Mouse (Mus musculus) embryonic stem cell, embryonic (primary cell): ENCODE results near the gene Magt1.

Source experiments
- CTCF ChIA-PET, 4 experiments: fragments of 300-600 bp in 2 of 4; fragments of 350-600 bp in 2 of 4; sonication (Branson Sonifier 250); formaldehyde crosslinking; loops; one replicate each; lab custom pipeline; 2022; ENCODE audit warnings: inconsistent platforms in 2 of 4; lab: Charles Lee
- POLR2A ChIA-PET, 4 experiments: fragments of 300-600 bp in 2 of 4; fragments of 350-600 bp in 2 of 4; sonication (Branson Sonifier 250); formaldehyde crosslinking; loops; one replicate each; lab custom pipeline; 2022; ENCODE audit warnings: antibody characterized with exemption in 4 of 4, inconsistent platforms in 1 of 4; lab: Charles Lee

Gene Magt1

DNA sequence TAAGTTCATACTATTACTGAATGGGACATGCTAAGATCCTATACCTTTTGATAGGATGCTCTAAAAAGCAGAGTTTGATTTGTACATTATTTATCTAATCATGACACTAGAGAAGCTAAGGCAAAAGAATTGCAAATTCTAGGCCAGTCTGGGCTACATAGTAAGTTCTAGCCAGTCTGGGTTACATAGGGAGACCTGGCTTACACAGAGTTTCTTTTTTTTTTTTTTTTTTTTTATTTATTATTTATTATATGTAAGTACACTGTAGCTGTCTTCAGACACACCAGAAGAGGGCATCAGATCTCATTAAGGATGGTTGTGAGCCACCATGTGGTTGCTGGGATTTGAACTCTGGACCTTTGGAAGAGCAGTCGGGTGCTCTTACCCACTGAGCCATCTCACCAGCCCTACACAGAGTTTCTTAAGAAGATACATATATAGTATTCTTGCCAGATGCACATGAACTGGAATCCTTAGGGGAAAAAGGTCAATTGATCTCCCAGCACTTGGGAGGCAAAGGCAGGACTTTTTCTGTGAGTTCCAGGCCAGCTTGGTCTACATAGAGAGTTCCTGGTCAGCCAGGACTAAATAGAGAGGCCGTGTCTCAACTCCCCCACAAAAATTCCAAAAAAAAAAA lies 3.2 kb upstream of the Magt1 start:
- ChIA-PET CTCF (interaction anchor here in 3 of 4 experiments (0.7 to 1.2 kb wide), 4 partner anchors 11 to 27 kb away, joined by 3 to 4 read pairs (median 4); partner anchors contain the start of gene Atp7a (in 2 of the 3)), POLR2A (interaction anchor here (0.6 to 4.0 kb wide), 27 partner anchors 9 to 172 kb away, joined by 3 to 67 read pairs (median 5); partner anchors contain the start of genes Atp7a (in 4 of the 4), Atrx (in 2 of the 4) and Pgk1 (in 2 of the 4))

DNA sequence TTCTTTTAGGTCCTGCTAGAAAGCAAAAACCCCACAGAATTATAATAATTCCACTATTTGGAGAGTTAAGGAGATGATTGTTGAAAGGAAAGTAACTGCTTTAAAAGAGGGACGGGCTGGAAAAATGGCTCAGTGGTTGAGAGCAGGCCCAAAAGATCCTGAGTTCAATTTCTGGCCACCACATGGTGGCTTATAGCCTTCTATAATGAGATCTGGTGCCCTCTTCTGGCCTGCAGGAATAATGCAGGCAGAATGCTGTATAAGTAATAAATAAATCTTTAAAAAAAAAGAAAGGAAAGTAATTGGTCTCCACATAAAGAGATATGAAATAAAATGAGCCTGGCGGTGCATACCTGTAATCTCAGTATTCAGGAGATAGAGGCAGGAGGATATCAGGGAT lies 1.5 kb upstream of the Magt1 start:
- ChIA-PET CTCF (interaction anchor here in 1 of 4 experiments (0.7 kb wide), 1 partner anchor 76 kb away, joined by 3 read pairs; no protein-coding TSS in a partner anchor), POLR2A (interaction anchor here in 3 of 4 experiments (0.9 to 4.0 kb wide), 5 partner anchors 10 to 173 kb away, joined by 3 to 67 read pairs (median 4); partner anchors contain the start of gene Atp7a (in 3 of the 3))

DNA sequence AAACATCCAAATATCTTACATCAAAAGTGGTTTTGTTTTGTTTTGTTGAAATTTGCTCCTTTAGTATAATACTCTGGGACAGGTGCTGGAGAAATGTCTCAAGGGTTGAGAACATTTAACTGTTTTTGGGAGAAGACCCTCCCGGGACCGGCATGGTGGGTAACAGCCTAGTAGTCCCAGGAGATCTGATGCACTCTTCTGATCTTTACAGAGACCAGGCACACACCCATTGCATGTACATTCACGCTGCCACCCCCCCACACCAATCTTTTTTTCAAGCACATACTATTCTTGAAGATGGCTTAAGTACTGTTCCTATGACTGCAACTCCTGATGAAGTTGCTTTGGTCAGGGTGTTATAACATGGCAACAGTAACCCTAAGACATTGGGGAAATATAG lies 853 bp upstream of the Magt1 start:
- POLR2A ChIA-PET = interaction anchor here in 3 of 4 experiments (0.5 to 4.1 kb wide), 25 partner anchors 8 to 1156 kb away, joined by 3 to 23 read pairs (median 4); partner anchors contain the start of genes Atp7a (in 3 of the 3), Atrx (in 2 of the 3) and Pgk1 (in 1 of the 3)
- CTCF ChIA-PET = interaction anchor here in 1 of 4 experiments (0.8 kb wide), 1 partner anchor 159 kb away, joined by 3 read pairs; no protein-coding TSS in a partner anchor

DNA sequence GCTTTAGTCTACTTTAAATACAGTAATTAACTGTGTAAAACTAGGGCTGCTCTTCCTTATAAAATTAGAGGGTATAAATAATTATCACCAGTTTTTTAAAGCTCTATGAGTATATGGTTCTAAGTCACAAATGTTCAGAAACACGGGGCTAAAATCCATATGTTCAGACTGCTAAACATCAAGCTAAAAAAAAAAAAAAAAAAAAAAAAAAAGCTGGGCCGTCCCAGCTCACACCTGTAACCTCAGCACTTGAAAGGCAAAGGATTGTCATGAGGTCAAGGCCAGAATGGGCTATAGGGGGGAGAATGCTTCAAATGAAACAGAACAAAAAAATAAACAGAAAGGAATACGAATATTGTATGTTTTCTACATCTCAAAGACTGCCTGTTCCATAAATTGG lies 944 bp downstream of the Magt1 start:
- CTCF ChIA-PET = interaction anchor here in 1 of 4 experiments (0.7 kb wide), 1 partner anchor 22 kb away, joined by 3 read pairs; no protein-coding TSS in a partner anchor
- POLR2A ChIA-PET = interaction anchor here in 3 of 4 experiments (0.6 to 4.1 kb wide), 42 partner anchors 9 to 1597 kb away, joined by 3 to 23 read pairs (median 4); partner anchors contain the start of genes Atp7a (in 3 of the 3), Atrx (in 2 of the 3), Pbdc1 (in 2 of the 3) and Pgk1 (in 2 of the 3)

DNA sequence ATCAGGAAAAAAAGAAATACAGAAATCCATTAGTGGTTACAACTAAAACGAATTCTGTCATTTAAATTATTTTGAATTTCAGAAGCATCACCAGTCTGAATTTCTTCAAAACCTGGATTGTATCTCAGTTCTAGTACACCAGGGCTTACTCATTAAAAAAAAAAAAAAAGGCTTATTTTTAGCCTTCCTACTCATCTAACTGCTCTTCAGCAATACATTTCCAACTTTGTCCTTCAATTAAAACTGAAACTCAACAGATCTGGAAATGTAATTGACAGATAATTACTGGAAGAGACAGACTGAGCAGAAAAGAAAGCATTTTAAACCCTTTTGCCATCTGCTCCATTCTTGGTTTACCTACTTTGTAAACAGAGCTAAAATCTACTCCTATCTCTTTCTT lies 10.1 kb downstream of the Magt1 start:
- ChIA-PET POLR2A (interaction anchor here in 2 of 4 experiments (0.9 to 2.6 kb wide), 9 partner anchors 9 to 62 kb away, joined by 3 to 11 read pairs (median 4); partner anchors contain the start of genes Magt1 (in 2 of the 2), Atp7a (in 1 of the 2) and Cox7b (in 1 of the 2)), CTCF (interaction anchor here in 1 of 4 experiments (0.7 kb wide), 1 partner anchor 13 kb away, joined by 4 read pairs; no protein-coding TSS in a partner anchor)

GRCm38 (mm10) chrX:105957091-105957490 lies 54.6 kb downstream of the Magt1 start:
- POLR2A ChIA-PET = interaction anchor here in 2 of 4 experiments (0.8 to 2.6 kb wide), 8 partner anchors 28 to 59 kb away, joined by 3 to 8 read pairs (median 6); partner anchors contain the start of genes Atrx (in 1 of the 2) and Cox7b (in 1 of the 2)
- CTCF ChIA-PET = interaction anchor here in 1 of 4 experiments (0.7 kb wide), 1 partner anchor 86 kb away, joined by 3 read pairs; no protein-coding TSS in a partner anchor

- CTCF ChIA-PET = no interaction called here
Observed at GRCm38 (mm10) chrX:105953999-105954398, 57.7 kb downstream of the Magt1 start.

DNA sequence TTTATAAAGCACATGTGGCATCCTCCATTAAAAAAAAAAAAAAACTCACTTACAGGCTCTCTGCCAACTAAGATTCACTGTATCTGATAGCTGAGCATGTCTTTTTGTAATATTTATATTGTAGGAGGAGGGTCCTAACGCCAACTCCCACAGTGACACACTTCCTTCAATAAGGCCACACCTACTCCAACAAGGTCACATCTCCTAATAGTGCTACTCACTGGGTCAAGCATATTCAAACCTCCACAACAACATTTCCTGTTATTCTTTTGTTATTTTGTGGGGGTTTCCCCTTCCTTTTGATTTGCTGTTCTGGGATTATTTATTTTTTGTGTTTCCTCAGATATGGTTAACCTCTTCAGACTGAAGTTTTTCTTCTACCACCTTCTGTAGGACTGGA lies 65.3 kb downstream of the Magt1 start:
- POLR2A ChIA-PET = no interaction called here

More at GRCm38 (mm10) chrX:105953999-105954398, 57.7 kb downstream of the Magt1 start:
- POLR2A ChIA-PET = interaction anchor here in 3 of 4 experiments (0.7 to 2.0 kb wide), 8 partner anchors 12 to 801 kb away, joined by 3 to 8 read pairs (median 3); partner anchors contain the start of genes Atrx (in 1 of the 3) and Cox7b (in 1 of the 3)

GRCm38 (mm10) chrX:105939245-105939644 lies 72.5 kb downstream of the Magt1 start:
- ChIA-PET CTCF (no interaction called here), POLR2A (interaction anchor here in 3 of 4 experiments (0.7 to 2.3 kb wide), 5 partner anchors 10 to 77 kb away, joined by 3 to 8 read pairs (median 5); partner anchors contain the start of genes Atrx (in 2 of the 3) and Cox7b (in 1 of the 3))

More for the DNA sequence above, 65.3 kb downstream of the Magt1 start:
- CTCF ChIA-PET = no interaction called here

- POLR2A ChIA-PET = interaction anchor here in 2 of 4 experiments (1.6 to 3.7 kb wide), 3 partner anchors 8 to 13 kb away, joined by 6 to 14 read pairs (median 8); partner anchors contain the start of gene Atrx (in 1 of the 2)
Observed at GRCm38 (mm10) chrX:105937736-105938135, 74.0 kb downstream of the Magt1 start.

DNA sequence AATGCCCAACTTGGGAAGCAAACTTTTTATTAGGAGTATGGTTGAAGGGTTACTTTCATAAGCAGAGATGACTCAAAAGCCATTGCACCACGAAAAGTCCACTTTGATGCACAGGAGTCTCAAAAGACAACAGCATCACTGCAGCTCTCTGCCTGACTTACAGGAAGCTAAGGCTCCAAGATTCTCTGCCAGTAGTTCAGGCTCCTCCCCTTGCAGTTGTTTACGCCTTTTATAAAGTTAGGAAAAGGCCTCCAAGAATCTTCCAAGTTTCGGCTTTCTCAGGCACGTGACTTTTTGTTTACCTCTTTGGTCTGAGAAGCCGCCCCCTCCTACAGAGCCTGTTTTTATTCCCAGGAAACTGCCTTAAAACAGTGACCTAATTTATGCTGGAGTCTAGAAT lies 77.4 kb downstream of the Magt1 start:
- POLR2A ChIA-PET = interaction anchor here in 2 of 4 experiments (0.6 to 3.7 kb wide), 3 partner anchors 9 to 799 kb away, joined by 3 to 14 read pairs (median 3); no protein-coding TSS in a partner anchor

More at GRCm38 (mm10) chrX:105937736-105938135, 74.0 kb downstream of the Magt1 start:
- CTCF ChIA-PET = no interaction called here

GRCm38 (mm10) chrX:105929478-105930038 lies 82.1 kb downstream of the Magt1 start:
- ChIA-PET POLR2A (interaction anchor here in 3 of 4 experiments (0.6 to 5.7 kb wide), 36 partner anchors 9 to 1948 kb away, joined by 3 to 46 read pairs (median 4); partner anchors contain the start of genes Cox7b (in 2 of the 3), Magt1 (in 2 of the 3), Pgk1 (in 2 of the 3) and Rlim (in 1 of the 3)), CTCF (interaction anchor here in 1 of 4 experiments (0.6 kb wide), 1 partner anchor 45 kb away, joined by 3 read pairs; no protein-coding TSS in a partner anchor)

More for the DNA sequence above, 77.4 kb downstream of the Magt1 start:
- CTCF ChIA-PET = no interaction called here

DNA sequence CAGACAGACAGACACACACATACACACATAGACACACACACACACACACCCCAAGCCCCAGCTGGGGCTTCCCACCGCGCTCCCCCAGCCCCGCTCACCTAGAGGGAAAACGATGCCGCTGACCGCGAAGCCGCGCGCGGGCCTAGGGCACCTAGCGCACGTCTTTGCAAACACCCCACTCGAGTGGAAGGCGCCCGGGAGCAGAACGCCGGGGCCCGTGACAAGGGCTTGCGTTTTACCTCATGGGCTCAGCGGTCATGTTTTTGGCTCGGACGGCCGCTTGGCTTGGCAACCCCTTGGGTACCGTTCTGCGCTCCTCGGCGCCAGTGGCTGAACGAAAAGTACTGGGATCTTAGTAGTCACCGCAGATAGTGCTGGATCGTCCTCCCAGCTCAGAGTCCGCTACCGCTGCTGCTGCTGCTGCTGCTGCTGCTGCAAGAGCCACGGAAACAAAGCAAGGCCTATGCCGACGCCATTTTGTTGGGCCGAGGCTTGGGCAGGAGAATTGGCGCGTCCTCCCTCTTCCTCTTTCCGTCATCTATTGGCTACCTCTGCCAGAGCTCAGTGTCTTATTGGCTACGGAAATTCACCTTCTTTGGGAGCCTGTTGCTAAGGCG lies 82.7 kb downstream of the Magt1 start, which contains the start of gene Atrx:
Atrx (minus strand) TSS at position 543 of the 617 bp plus-strand sequence.
- ChIA-PET CTCF (interaction anchor here in 1 of 4 experiments (0.6 kb wide), 1 partner anchor 45 kb away, joined by 3 read pairs; no protein-coding TSS in a partner anchor), POLR2A (interaction anchor here in 3 of 4 experiments (0.6 to 5.7 kb wide), 38 partner anchors 9 to 1948 kb away, joined by 3 to 46 read pairs (median 4); partner anchors contain the start of genes Cox7b (in 2 of the 3), Magt1 (in 2 of the 3), Pgk1 (in 1 of the 3) and Rlim (in 1 of the 3))

GRCm38 (mm10) chrX:105927941-105928860 lies 83.5 kb downstream of the Magt1 start:
- POLR2A ChIA-PET = interaction anchor here in 3 of 4 experiments (0.8 to 5.7 kb wide), 20 partner anchors 11 to 1947 kb away, joined by 3 to 46 read pairs (median 4); partner anchors contain the start of genes Cox7b (in 2 of the 3), Atp7a (in 1 of the 3), Magt1 (in 1 of the 3) and Pgk1 (in 1 of the 3)
- CTCF ChIA-PET = no interaction called here

DNA sequence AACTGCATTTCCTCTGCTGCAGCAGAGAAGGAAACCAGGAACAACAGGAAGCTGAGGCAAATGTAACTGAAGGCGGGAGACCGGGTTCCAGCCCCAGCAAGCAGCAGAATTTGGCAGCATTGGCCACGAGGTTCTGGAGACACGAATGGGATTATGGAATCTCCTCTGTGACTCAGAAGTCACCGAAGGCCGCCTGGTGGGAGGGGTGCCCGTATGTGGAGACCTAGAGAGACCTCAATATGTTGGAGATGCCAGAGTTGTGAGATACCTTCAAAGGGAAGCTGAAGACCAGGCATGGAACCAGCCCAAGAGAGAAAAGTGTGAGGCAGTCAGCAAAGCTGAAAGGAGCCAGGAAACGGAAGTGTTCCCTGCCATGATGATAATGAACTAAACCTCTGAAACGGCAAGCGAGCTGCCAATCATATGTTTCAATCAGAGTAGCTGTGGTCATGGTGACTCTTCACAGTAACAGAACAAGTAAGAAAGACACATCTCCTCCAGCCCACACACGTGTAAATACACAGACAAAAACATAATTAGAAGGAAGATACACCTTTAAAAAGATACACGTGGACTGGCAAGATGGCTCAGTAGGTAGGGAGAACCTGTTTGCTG lies 85.5 kb downstream of the Magt1 start:
- ChIA-PET POLR2A (interaction anchor here in 2 of 4 experiments (0.7 to 5.7 kb wide), 15 partner anchors 9 to 122 kb away, joined by 3 to 46 read pairs (median 4); partner anchors contain the start of gene Magt1 (in 1 of the 2)), CTCF (no interaction called here)
